Mouse (Mus musculus): ENCODE measurements around the gene Gm45844.
"Not testable (repeated sequence)": the region's sequence is repeated elsewhere in the genome, so short reads cannot be mapped to it uniquely, and the experiment has no call there.

Gene Gm45844

GRCm38 (mm10) chr7:7277966-7278567, at the start of gene Gm45844:
TSS of gene Gm45844 (minus strand) at chr7:7278289.
- peak; percentile 92 to 93 for DNase-seq

- peak; percentile 64 to 71 for DNase-seq
Measured at GRCm38 (mm10) chr7:7295595-7295994, 17.5 kb upstream of the Gm45844 start.

GRCm38 (mm10) chr7:7281383-7281782, 3.3 kb upstream of the Gm45844 start:
- DNase-seq, result no peak

GRCm38 (mm10) chr7:7277556-7277955, 533 bp downstream of the Gm45844 start:
- DNase-seq, result peak; percentile 63 to 70

GRCm38 (mm10) chr7:7247228-7247627, 30.9 kb downstream of the Gm45844 start, which contains the start of gene Vmn2r29:
TSS of gene Vmn2r29 (minus strand) at chr7:7247328.
- not testable (repeated sequence) for DNase-seq

- peak; percentile 52 to 53 for DNase-seq
Measured at GRCm38 (mm10) chr7:7209313-7210151, 68.6 kb downstream of the Gm45844 start, which contains the start of gene Zfp772. TSS of gene Zfp772 (minus strand) at chr7:7209998.

- peak; percentile 89 to 90 for DNase-seq
Measured at GRCm38 (mm10) chr7:7188191-7188942, 89.7 kb downstream of the Gm45844 start.

- DNase-seq, result peak in 1 of 2 experiments; percentile 11
Measured at GRCm38 (mm10) chr7:7187417-7188190, 90.5 kb downstream of the Gm45844 start.

- no peak for DNase-seq
Measured at GRCm38 (mm10) chr7:7185897-7186296, 92.2 kb downstream of the Gm45844 start.

- DNase-seq, result peak; percentile 72 to 78
Measured at GRCm38 (mm10) chr7:7171227-7172147, 106.6 kb downstream of the Gm45844 start, which contains the start of gene Zfp418. TSS of gene Zfp418 (plus strand) at chr7:7171330.
